Mouse (Mus musculus): ENCODE results near the gene Dnase1l2.
"Not testable (repeated sequence)": the region's sequence is repeated elsewhere in the genome, so short reads cannot be mapped to it uniquely, and the experiment has no call there.

Dnase1l2 gene

GRCm38 (mm10) chr17:24470701-24471527 lies 28.0 kb upstream of the Dnase1l2 start:
- no peak for DNase-seq

GRCm38 (mm10) chr17:24469910-24470602 lies 27.2 kb upstream of the Dnase1l2 start, which contains the start of the genes E4f1 and Pgp:
TSS of gene E4f1 (minus strand) at chr17:24470313.
TSS of gene Pgp (plus strand) at chr17:24470392.
- DNase-seq, result peak; percentile 99

DNA sequence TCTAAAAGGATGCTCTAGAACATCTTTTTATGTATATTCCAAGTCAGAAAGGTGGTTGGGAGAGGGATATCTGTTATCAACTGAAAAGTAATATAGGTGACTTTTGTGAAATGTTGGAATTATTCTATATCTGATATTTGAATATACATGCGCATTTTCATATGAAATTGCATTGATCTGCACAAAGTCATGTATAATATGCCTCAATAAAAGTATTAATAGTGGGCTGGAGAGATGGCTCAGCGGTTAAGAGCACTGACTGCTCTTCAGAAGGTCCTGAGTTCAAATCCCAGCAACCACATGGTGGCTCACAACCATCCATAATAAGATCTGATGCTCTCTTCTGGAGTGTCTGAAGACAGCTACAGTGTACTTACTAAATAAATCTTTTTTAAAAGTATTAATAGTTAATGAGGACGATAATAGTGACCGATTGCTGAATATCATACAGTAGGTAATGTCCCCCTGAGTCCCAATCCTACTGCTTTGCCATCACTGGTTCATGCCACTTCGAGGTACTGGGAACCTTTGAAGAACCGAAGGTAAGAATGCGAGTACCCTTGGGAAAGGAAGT lies 26.5 kb upstream of the Dnase1l2 start:
- no peak for DNase-seq

- no peak for DNase-seq
Observed at GRCm38 (mm10) chr17:24468636-24469246, 25.8 kb upstream of the Dnase1l2 start.

DNA sequence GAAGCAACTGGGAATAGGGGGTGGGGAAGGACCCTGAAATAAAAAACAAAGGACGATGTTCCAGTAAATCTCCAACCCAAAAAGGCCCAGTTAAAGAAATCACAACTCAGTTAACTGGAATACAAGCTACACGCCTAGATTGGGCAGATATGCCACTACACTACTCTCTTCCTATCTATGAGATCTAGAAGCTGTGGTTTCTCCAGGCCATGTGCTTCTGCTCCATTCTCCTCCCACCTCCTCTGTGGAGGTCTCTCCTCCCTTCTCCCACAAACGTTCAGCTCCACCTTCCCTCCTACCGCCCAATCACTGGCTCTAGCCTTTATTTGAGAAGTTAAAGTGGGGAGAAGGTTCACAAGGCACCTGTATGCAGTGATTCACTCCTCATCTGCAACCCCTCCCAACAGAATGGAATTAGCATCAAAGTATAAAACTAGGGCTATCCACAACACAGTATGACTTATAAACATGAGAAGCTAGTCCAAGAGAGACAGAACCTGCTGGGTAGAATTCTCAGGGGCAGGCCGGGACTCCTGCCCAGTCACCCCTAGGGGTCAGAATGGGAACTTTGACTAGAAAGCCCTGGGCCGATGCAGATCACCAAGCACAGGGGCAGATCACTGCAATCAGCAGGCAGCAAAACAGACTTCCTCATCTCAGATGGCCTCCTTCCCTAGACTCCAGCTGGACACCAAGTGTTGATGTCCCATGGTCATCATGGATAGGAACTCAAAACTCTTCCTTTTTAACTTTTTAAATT lies 20.6 kb upstream of the Dnase1l2 start:
- DNase-seq, result no peak

GRCm38 (mm10) chr17:24462932-24463331 lies 20.0 kb upstream of the Dnase1l2 start:
- no peak for DNase-seq

- peak; percentile 69 for DNase-seq
Observed at GRCm38 (mm10) chr17:24461580-24461979, 18.7 kb upstream of the Dnase1l2 start.

- DNase-seq, result not testable (repeated sequence)
Observed at GRCm38 (mm10) chr17:24455523-24456206, 12.8 kb upstream of the Dnase1l2 start.

GRCm38 (mm10) chr17:24454756-24455522 lies 12.0 kb upstream of the Dnase1l2 start:
- peak; percentile 100 for DNase-seq

- no peak for DNase-seq
Observed at GRCm38 (mm10) chr17:24454218-24454755, 11.4 kb upstream of the Dnase1l2 start.

- no peak for DNase-seq
Observed at GRCm38 (mm10) chr17:24453372-24453771, 10.5 kb upstream of the Dnase1l2 start.

GRCm38 (mm10) chr17:24451220-24451619 lies 8.3 kb upstream of the Dnase1l2 start:
- DNase-seq, result no peak

DNA sequence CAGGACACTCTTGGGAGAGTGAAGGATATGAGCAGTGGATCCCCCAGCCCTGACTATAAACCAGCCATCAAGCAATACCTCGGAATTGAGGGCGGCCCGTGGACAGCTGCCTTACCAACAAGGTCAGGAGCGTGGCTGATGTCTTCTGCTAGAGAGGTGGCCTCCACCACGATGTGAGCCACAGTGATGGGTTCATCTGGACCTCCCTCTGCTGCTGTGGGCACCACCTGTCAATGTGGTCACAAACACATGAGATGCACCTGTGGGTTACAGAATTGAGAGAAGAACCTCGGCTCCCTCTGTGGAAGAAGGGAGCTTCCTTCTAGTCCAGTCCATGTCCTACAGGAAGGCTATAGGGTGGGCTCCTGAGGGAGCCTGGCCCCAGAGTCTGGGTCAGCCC lies 6.6 kb upstream of the Dnase1l2 start:
- DNase-seq, result no peak

DNA sequence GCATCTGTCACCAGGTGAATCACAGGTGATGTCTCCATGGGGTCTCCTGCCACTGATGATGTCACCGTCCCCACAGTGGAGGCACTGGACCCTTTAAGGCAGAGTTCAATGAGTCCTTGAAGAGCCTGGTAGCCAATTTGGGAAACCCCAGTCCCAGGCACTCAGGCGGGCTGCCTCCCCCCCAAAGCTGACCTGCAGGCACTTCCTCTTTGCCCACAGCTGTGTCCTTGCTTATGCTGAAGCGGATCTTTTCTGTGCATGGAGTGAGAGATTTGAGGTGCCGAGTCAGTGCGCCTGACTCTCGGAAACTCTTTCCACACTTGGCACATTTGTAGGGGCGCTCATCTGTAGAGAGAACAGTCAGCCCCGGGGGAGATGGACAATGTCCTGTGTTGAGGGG lies 3.7 kb upstream of the Dnase1l2 start:
- DNase-seq, result no peak

GRCm38 (mm10) chr17:24443409-24443808 lies 504 bp upstream of the Dnase1l2 start:
- DNase-seq, result no peak

GRCm38 (mm10) chr17:24442107-24442506 lies 798 bp downstream of the Dnase1l2 start:
- no peak for DNase-seq

GRCm38 (mm10) chr17:24441148-24441547 lies 1.8 kb downstream of the Dnase1l2 start:
- peak; percentile 46 for DNase-seq

DNA sequence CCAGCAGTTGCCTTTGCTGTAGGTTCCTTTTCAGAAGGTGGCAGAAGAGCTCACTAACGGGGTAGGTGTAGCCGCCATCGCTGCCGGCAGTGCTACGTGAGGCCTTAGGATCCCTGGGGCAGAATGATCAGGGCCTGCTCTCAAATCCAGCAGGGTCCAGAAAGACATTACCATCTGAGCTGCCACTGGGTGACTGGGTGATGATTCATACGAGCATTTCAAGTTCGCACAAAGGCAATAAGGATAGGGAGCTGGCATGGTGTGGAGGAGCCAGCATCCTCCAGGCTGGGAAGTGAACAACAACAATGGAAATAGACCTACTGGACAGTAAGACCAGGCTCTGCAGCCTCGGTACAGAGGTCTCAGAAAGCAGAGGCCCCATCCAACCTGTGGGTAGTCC lies 2.5 kb downstream of the Dnase1l2 start:
- DNase-seq, result no peak

DNA sequence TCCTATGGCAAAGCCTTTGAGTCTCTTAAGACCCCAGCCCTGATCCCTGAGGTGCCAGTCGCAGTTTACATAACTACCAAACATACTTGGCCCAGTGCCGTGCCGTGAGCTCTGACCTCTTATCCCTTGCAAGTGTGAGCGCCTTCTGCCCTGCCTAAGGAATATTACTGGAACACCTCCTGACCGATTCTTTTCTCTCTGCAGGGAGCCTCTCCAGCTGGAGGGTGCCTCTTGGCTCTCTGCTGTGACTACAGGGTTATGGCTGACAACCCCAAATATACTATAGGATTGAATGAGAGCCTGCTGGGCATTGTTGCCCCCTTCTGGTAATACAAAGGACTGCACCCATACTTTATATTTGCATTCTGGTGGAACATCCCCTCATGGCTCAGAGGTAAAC lies 5.9 kb downstream of the Dnase1l2 start:
- DNase-seq, result peak; percentile 70

DNA sequence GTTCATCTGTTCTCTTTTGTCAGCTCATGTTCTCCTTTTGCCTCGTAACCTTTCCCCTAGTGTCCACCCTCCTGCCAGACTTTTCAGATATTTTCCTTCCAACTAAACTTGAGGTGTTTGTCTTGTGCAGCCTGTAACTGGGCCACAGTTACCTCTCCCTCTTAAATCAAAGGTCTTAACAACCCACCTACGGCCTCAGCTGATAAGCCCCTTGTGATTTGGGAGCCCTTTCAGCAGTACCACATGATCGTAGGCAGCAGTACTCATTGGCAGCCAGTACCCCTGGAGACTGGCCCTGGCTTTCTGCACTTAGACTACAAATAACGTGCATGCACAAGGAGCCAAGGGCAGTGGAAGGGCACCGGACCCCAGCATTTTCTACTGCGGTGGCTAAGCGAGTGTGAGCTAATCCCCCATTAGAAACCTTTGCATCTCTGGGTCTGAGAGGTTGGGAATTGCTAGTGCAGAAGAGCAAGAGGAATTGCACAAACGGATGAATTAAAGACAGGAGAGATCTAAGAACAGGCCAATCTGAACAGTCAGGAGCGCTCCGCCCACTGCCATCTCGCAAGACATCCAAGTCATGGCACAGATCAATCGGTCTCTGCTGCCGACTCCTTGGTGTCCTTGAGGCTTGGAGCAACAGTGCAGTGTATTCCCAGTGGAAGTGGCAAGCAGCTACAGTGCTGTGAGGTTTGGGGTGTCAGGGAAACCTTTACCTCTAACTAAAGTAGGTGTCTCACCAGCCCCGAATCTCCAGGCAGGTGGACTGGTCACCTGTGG lies 13.5 kb downstream of the Dnase1l2 start:
- DNase-seq, result no peak

Data from retina, postnatal 1 day (tissue).